Mouse (Mus musculus) heart, embryonic 12.5 days (tissue): ENCODE data around the gene Hist1h2ah. TPM values are rescaled to one million over a fixed set of nuclear protein-coding genes. Genes with fewer than 3 reads are reported as not detected.

Experiments used
- ATAC-seq: fragments of 200-750 bp; cut with Nextera tagmentation; 2 replicates; pipeline ENCODE4 v1.8.0; 2017; ENCODE audit warnings: moderate TSS enrichment, moderate library complexity; ENCODE audit not compliant: insufficient number of reproducible peaks, low FRiP score
- H3K27ac ChIP-seq: fragments of 300-500 bp; sonication (generic); 2 replicates; pipeline ENCODE4 v1.5.1; 2016; ENCODE audit warnings: mild to moderate bottlenecking, moderate library complexity; ENCODE audit not compliant: poor library complexity, severe bottlenecking
- H3K27me3 ChIP-seq: fragments of 300-500 bp; sonication (generic); replicated peaks from 2 replicates; pipeline ENCODE4 v1.6.1; 2016; ENCODE audit warnings: mild to moderate bottlenecking, moderate library complexity
- H3K36me3 ChIP-seq: fragments of 300-500 bp; sonication (generic); 2 replicates; pipeline ENCODE4 v1.6.1; 2016; ENCODE audit warnings: mild to moderate bottlenecking, moderate library complexity
- H3K4me1 ChIP-seq: fragments of 300-500 bp; sonication (generic); replicated peaks from 2 replicates; pipeline ENCODE4 v1.6.1; 2016; ENCODE audit warnings: mild to moderate bottlenecking
- H3K4me2 ChIP-seq: fragments of 300-500 bp; sonication (generic); 2 replicates; pipeline ENCODE4 v1.6.1; 2016; ENCODE audit warnings: mild to moderate bottlenecking, moderate library complexity
- H3K4me3 ChIP-seq: fragments of 300-500 bp; sonication (generic); 2 replicates; pipeline ENCODE4 v1.5.1; 2016; ENCODE audit warnings: mild to moderate bottlenecking
- H3K9ac ChIP-seq: fragments of 300-500 bp; sonication (generic); 2 replicates; pipeline ENCODE4 v1.6.1; 2016; ENCODE audit warnings: mild to moderate bottlenecking, moderate library complexity
- H3K9me3 ChIP-seq: fragments of 300-500 bp; sonication (generic); replicated peaks from 2 replicates; pipeline ENCODE4 v1.6.1; 2016; ENCODE audit warnings: mild to moderate bottlenecking, moderate library complexity
- WGBS: fragments of 180-500 bp; shearing (Covaris S2); methylation state at CpG from one replicate; pipeline ENCODE4 v1.1.7; 2016; 5-methylcytosine and 5-hydroxymethylcytosine counted together
- polyA plus RNA-seq: library from polyadenylated mRNA; unstranded; fragments of >200 nt; fragmentation: Nextera tagmentation; extraction: Ambion mirVana; gene quantifications from 2 replicates; pipeline ENCODE4 v1.2.1, GENCODE M21; 2016

Hist1h2ah gene
- polyA plus RNA-seq, 1 experiment from 2014 or later = 3.7 TPM

DNA sequence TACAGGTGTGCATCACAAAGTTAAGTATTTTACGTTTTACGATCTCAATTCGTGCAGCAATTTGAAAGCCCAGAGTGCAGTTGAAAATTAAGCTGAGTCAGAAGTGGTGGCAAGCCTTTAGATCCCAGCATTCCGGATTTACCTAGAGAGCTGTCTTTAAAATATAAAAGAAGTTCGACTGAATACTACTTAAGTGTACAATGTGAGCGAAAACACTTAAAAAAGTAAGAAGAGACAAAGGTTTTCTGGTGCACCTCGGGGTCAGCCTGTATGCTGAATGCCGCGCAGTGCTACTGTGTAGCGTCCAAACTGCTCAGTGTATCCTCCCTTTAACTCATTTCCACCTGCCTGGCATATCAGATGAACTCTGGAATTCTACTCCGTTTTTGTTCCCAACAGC, 13.8 kb downstream of the Hist1h2ah start:
- WGBS = 0% methylated on average over 11 of the region's 11 CpGs
- H3K27me3 ChIP-seq = no peaks in the 10 kb centered on the region
- peak overlapping the region; percentile 79 for H3K4me2 ChIP-seq
- peak overlapping the region; percentile 47; the same call in 1 of the 2 replicates for H3K27ac ChIP-seq
- peak overlapping the region; percentile 61 for H3K4me3 ChIP-seq
- peak overlapping the region; percentile 71 for H3K9ac ChIP-seq
- H3K4me1 ChIP-seq = no peaks in the 10 kb centered on the region
- H3K36me3 ChIP-seq = no peaks in the 10 kb centered on the region
- no peak for ATAC-seq
- no peaks in the 10 kb centered on the region for H3K9me3 ChIP-seq

DNA sequence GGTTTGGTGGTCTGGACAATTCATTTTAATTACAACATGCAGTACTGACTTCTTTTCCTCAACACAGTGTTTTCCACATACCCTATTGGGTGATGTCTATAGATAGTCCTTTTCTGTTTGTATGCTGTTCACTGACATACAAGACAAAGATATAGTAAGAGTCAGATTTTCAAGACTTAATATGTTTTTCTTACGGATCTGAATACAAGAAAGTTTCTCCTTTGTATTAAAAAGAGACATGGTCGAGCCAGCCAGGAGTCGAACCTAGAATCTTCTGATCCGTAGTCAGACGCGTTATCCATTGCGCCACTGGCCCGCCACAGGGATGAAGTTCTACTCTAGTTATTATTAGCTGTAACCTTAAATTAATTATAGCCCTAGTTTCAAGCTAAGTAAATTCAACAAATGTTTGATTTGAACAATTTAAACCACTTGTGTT, 14.4 kb downstream of the Hist1h2ah start:
- WGBS = under 1% methylated on average over 8 of the region's 8 CpGs
- peak overlapping the region; percentile 71 for H3K9ac ChIP-seq
- no peaks in the 10 kb centered on the region for H3K27me3 ChIP-seq

DNA sequence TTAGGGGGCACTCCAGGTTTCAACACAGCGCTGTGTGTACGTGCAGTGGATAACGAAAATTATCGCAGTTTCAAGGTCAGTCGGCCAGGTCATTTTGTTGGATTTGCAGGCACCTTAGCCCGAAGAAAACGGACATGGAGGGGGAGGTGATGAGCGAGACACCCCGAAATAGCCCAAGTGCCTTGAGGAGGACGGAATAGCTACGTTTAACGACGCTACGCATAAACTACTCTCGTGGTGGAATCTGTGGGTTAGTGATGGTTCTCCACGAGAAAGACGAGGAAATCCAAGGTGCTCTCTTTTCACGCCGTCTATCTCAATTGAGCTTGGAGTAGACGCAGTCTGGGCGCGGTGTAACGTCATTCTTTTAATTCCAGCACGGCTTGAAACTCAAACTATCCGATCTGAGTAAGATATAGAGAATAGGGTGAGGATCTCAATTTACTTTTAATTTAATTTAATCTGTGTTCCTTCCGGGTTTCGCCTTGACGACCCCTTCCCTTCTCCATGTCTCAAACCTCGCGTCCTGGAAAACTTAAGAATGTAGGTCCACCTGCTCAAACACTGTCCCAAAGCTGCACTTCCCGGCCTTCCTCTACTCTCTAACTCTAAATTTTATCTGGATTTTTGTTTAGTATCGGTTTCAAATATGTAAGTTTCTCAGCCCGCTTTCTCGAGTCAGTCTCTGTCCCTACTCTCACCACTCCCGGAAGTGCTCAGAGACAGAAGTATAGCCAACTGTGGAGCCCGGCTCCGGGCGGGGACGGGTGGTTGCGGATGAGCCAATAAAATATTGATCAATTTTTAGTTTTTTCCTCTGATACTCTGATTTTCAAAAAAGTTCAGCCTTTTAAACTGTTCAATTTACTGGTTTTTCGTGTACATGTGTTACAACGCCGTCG, 15.2 kb downstream of the Hist1h2ah start:
- H3K27ac ChIP-seq = no peak overlapping the region
- peaks cover 4% of the 10 kb centered on the region; the same call in 1 of the 2 replicates for H3K27me3 ChIP-seq
- no peaks in the 10 kb centered on the region for H3K4me1 ChIP-seq
- peak overlapping the region; percentile 60 for H3K9ac ChIP-seq
- peak overlapping the region; percentile 79 for H3K4me2 ChIP-seq
- no peaks in the 10 kb centered on the region for H3K36me3 ChIP-seq
- H3K4me3 ChIP-seq = peak overlapping the region; percentile 61
- WGBS = under 1% methylated on average over 44 of the region's 44 CpGs
- no peaks in the 10 kb centered on the region for H3K9me3 ChIP-seq
- peak; percentile 51; the same call in 1 of the 2 replicates for ATAC-seq

More for the DNA sequence above, 14.4 kb downstream of the Hist1h2ah start:
- H3K4me2 ChIP-seq = peak overlapping the region; percentile 79
- no peaks in the 10 kb centered on the region for H3K9me3 ChIP-seq
- peak overlapping the region; percentile 61 for H3K4me3 ChIP-seq
- no peaks in the 10 kb centered on the region for H3K4me1 ChIP-seq
- no peak overlapping the region for H3K27ac ChIP-seq
- peak; percentile 75 for ATAC-seq
- no peaks in the 10 kb centered on the region for H3K36me3 ChIP-seq

DNA sequence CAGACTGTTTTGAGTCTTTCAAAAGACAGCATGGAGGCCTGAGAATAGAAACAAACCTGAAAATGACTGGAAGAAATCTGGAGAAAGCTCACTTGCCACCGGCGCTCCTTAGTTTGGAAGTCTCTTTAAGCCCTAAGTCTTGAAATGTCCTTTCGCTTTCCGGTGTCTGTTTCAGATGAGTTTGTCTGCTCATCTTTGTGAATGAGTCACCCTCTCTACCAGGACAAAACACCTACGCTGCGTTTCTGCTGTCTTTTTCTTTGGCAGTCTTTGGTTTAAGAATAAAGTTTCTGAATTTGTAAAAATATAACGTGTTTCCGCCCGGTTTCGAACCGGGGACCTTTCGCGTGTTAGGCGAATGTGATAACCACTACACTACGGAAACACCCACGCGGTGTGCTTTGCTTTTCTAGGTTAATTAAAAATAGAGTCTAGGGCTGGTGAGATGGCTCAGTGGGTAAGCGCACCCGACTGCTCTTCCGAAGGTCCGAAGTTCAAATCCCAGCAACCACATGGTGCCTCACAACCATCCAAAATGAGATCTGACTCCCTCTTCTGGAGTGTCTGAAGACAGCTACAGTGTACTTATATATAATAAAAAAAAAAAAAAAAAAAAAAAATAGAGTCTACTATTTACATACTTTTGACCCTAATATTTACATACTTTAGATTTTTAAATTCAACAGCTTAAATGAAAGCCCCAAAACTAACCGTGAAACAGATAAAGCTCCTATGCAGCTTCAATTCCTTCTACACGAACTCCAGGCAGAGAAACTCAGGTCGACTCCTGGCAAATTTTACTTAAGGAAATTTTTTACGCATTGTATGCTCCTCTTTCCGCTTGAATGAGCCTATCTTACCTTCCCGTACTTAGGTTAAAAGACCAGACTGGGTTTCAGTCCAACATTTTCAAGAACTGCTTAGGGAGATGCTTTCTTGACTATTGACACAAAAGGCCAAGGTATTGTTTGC, 19.6 kb downstream of the Hist1h2ah start:
- Histone ChIP-seq H3K4me3 (peak overlapping the region; percentile 4; the same call in 1 of the 2 replicates), H3K4me2 (peak overlapping the region; percentile 37), H3K9ac (no peak overlapping the region), H3K36me3 (no peaks in the 10 kb centered on the region), H3K9me3 (no peaks in the 10 kb centered on the region), H3K4me1 (0 out of 2 replicates have a peak, but pooled peaks cover 6% of the 10 kb centered on the region), H3K27me3 (peaks cover 37% of the 10 kb centered on the region), H3K27ac (no peak overlapping the region)
- peak; percentile 79; the same call in 1 of the 2 replicates for ATAC-seq
- 13% methylated on average over 27 of the region's 27 CpGs for WGBS

DNA sequence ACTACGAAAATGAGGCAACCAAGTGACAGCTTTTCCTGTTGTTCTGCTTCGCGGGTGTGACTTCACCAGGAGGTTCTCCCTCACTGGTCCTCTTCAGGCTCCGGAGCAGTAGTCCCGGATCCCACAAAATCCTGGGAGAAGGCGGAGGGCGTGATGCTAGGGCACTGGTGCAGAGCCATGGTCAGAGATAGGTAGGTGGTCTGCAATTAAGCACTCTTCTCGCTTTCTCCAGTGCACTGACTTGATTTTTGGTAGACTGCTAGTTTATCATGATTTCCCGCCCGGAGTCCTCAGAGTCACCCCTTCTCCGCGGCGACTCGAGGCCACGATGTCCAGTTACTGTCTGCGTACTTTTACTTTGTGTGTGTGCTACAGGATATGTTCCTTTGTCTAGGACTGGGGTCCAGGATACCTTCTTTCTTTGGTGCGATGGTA, 20.9 kb downstream of the Hist1h2ah start:
- Histone ChIP-seq H3K4me2 (peak overlapping the region; percentile 58), H3K27ac (no peak overlapping the region), H3K4me1 (0 out of 2 replicates have a peak, but pooled peaks cover 6% of the 10 kb centered on the region), H3K4me3 (peak overlapping the region; percentile 37), H3K9me3 (no peaks in the 10 kb centered on the region), H3K9ac (no peak overlapping the region), H3K27me3 (peaks cover 50% of the 10 kb centered on the region), H3K36me3 (no peaks in the 10 kb centered on the region)
- 8% methylated on average over 17 of the region's 17 CpGs for WGBS
- ATAC-seq = no peak

DNA sequence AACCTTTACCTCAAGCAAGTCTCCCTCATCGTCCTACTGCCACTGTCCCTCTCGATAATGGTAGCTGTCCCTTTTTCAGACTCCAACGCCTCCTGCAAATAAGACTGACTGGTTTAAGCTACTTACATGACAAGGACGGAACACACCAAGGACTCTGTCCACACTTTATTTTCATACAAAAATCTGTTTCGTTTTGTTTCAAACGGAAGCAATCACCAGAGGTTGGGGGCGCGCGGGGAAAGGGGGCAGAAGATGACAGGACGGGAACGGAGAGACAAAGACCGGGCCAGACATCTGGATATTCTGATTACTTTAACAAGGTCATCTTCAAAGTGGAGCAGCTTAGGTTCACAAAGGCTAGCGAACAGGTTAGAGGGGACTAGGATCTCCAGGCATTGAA, 21.7 kb downstream of the Hist1h2ah start:
- no peaks in the 10 kb centered on the region for H3K9me3 ChIP-seq
- H3K27ac ChIP-seq = no peak overlapping the region
- H3K36me3 ChIP-seq = no peaks in the 10 kb centered on the region
- peaks cover 57% of the 10 kb centered on the region for H3K27me3 ChIP-seq
- WGBS = 19% methylated on average over 13 of the region's 13 CpGs
- ATAC-seq = no peak
- 0 out of 2 replicates have a peak, but pooled peaks cover 6% of the 10 kb centered on the region for H3K4me1 ChIP-seq
- H3K4me3 ChIP-seq = peak overlapping the region; percentile 20; the same call in 1 of the 2 replicates
- peak overlapping the region; percentile 58 for H3K4me2 ChIP-seq
- H3K9ac ChIP-seq = no peak overlapping the region

DNA sequence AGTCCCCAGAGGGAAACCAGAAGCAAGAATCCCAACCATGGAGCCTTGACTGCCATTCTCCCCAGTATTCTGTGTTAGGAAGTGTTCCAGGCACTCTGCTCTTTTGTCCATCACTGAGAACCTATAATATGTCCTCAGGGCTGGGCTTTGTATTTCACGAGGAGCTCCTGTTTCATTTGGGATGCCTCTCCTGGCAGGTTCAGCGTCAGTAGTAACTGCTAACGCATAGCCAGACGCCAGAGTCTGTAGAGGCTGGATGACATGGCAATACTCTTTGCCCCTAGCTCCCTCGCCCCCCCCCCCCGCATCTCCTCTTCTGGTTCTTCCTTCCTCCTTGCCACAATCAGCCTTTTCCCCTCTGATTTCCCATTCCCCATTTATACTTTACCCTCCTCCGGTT, 25.7 kb downstream of the Hist1h2ah start, which contains the start of gene Prss16:
Gene Prss16, minus strand, starts transcription at position 101 of the 400 bp plus-strand sequence.
- Histone ChIP-seq H3K27ac (no peak within 1 kb of the TSS), H3K4me2 (no peak within 1 kb of the TSS), H3K4me1 (peaks cover 16% of the 10 kb centered on the region; the same call in 1 of the 2 replicates), H3K27me3 (peaks cover 90% of the 10 kb centered on the region), H3K9me3 (no peaks in the 10 kb centered on the region), H3K36me3 (no peaks in the 10 kb centered on the region), H3K4me3 (no peak within 1 kb of the TSS), H3K9ac (no peak within 1 kb of the TSS)
- 30% methylated on average over 6 of the region's 7 CpGs for WGBS
- no peak for ATAC-seq

DNA sequence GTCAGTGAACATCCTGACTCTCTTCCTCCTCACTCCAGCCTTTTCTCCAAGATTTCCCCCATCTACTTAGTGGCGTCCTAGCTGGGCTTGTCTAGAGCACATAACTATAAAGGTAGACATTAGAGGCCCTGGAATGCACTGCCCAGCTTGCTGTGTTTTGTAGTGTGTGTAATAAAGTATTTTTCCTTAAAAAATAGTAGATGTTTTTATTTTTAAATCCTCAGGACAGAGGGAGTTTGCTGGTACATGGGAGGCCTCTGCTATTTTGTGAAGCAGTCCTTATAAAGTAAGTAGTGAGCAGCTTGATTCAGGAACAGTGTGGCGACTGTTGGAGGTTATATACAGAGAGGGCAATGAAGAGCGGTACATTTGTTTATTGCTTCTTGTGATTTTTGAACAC, 26.7 kb downstream of the Hist1h2ah start:
- Histone ChIP-seq H3K27ac (no peak overlapping the region), H3K9me3 (no peaks in the 10 kb centered on the region), H3K4me1 (peaks cover 12% of the 10 kb centered on the region; the same call in 1 of the 2 replicates), H3K36me3 (no peaks in the 10 kb centered on the region), H3K4me3 (no peak overlapping the region), H3K27me3 (peaks cover 91% of the 10 kb centered on the region), H3K9ac (no peak overlapping the region), H3K4me2 (no peak overlapping the region)
- WGBS = 75% methylated on average over 3 of the region's 3 CpGs
- ATAC-seq = no peak

DNA sequence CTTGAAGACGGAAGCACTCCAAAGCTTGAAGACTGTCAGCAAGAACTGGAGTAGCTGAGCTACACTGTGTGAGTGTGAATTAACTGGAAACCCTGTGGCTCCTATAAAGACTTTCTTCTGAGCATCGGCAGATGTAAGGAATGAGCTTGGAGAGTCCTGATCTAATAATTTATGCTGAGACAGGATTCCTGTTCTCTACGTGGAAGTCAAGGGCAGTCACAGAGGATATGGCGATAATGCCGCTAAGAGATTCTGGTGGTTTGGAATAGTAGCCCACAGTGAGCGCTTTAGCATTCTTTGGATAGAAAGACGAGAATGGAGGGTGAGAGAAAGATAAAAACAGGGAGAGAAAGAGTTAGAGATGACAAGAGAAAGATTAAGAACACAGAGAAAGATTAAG, 27.5 kb downstream of the Hist1h2ah start:
- H3K9me3 ChIP-seq = no peaks in the 10 kb centered on the region
- 46% methylated on average over 7 of the region's 7 CpGs for WGBS
- no peaks in the 10 kb centered on the region for H3K36me3 ChIP-seq
- no peak overlapping the region for H3K4me2 ChIP-seq
- peaks cover 12% of the 10 kb centered on the region; the same call in 1 of the 2 replicates for H3K4me1 ChIP-seq
- no peak overlapping the region for H3K27ac ChIP-seq
- H3K4me3 ChIP-seq = no peak overlapping the region
- no peak for ATAC-seq
- peaks cover 95% of the 10 kb centered on the region for H3K27me3 ChIP-seq
- no peak overlapping the region for H3K9ac ChIP-seq

DNA sequence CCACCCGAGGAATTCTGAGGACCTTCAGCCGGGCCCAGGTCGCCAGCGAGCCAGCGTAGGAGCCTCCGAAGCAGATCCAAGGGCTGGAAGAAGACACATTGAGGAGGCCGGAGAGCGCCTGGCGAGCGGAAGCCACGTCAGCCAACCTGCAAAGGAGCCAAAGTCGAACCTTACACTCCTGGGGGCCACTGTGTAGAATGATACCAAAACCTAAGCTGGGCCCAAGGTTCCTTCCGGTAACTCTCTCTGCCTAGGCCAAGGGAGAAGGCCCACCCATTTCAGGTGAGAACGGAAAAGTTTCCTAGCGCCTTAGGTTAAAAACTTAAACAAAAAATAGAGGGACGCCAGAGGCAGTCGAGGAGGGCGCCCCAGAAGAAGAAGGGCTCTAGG, 28.3 kb downstream of the Hist1h2ah start:
- Histone ChIP-seq H3K4me3 (peak overlapping the region; percentile 56), H3K4me2 (peak overlapping the region; percentile 99), H3K4me1 (peaks cover 12% of the 10 kb centered on the region; the same call in 1 of the 2 replicates), H3K27ac (no peak overlapping the region), H3K9ac (peak overlapping the region; percentile 59), H3K27me3 (peaks cover 95% of the 10 kb centered on the region), H3K36me3 (no peaks in the 10 kb centered on the region), H3K9me3 (no peaks in the 10 kb centered on the region)
- no peak for ATAC-seq
- WGBS = 2% methylated on average over 18 of the region's 18 CpGs
